Mouse (Mus musculus) fat pad, adult 2 months (tissue): ENCODE measurements at regions not wholly inside any gene's neighbourhood (a gene's known extent, or its start where the extent isn't known, plus 50 kb on each side); places are given as distances from the start of the nearest gene placed in this dataset.

Experiments
- DNase-seq: peaks from one replicate; pipeline ENCODE4 v3.0.0-alpha.2; 2011; ENCODE audit warnings: low read depth, low spot score; ENCODE audit errors: extremely low read depth

DNA sequence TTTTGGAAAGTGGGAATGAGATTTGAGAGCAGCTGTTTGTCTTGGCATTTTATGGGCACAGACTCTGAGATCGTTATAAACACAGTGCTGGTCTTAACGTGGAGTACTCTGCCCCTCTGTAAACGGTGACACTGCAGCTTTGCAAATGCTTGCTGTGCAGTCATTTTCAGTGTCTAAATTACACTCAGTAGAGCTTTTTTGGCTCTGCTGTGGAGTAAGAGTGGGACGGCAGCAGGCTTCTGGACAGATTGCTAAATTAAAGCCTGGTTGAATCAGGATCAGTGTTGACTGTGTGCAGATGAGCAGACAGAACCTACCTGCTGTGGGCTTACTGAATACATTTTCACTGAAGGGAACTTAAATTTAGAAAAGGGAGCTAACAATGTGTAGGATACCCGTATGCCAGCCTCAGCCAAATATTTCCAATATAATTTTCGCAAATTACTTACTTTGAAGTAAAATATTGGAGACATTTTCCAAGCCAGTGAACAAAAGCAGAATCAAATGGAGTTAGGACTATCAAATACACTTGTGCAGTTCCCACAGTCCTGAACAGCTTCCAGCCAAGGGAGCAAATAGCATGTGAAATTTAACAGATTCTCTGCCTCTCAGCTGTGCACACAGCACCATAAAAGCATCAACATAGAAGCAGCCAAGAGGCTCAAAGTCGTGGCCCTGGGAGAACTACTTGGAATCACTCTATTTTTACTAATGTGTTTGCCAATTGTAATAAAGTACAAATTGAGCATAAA, 148.1 kb upstream of the Stac start:
- no peak for DNase-seq

- DNase-seq: no peak
Measured at GRCm38 (mm10) chr9:111822094-111822493, 131.9 kb upstream of the Stac start.

GRCm38 (mm10) chr9:111817461-111817860, 127.3 kb upstream of the Stac start:
- no peak for DNase-seq

- peak; percentile 33 for DNase-seq
Measured at GRCm38 (mm10) chr9:111804931-111805330, 114.8 kb upstream of the Stac start.

GRCm38 (mm10) chr9:111801381-111801780, 111.2 kb upstream of the Stac start:
- no peak for DNase-seq

- DNase-seq: no peak
Measured at GRCm38 (mm10) chr9:111800869-111801268, 110.7 kb upstream of the Stac start.

GRCm38 (mm10) chr9:111778981-111779380, 88.8 kb upstream of the Stac start:
- no peak for DNase-seq

DNA sequence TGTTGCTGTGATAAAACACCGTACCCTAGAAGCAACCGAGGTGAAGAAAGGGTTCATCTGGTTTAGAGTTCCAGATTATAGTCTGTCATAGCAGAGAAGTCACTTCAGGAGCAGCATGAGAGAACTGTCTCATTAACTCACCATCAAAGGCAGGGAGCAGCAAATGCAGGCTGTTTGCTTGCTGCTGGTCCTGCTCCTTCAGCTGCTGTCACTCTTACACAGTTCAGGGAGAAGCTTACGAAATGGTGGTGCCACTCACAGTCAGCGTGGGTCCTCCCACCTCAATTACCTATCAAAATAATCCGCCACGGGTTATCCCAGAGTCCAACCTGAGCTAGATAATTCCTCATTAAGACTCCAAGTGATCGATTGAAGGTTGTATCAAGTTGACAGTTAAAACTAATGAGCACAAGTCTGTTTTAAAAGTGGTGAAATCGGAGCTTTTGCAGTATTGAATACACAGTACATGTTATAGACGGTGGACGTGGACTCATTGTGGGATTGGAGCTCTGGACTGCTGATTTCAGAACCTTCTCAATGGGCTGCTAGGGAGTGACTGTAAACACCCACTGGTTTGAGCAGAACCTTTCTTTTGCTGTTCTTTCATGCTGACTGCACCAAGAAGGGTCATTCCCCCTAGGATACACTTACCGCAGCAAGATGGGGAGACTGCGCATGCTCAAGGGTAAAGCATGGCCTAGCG, 87.4 kb upstream of the Stac start:
- no peak for DNase-seq

- DNase-seq: no peak
Measured at GRCm38 (mm10) chr9:111774229-111774628, 84.1 kb upstream of the Stac start.

DNA sequence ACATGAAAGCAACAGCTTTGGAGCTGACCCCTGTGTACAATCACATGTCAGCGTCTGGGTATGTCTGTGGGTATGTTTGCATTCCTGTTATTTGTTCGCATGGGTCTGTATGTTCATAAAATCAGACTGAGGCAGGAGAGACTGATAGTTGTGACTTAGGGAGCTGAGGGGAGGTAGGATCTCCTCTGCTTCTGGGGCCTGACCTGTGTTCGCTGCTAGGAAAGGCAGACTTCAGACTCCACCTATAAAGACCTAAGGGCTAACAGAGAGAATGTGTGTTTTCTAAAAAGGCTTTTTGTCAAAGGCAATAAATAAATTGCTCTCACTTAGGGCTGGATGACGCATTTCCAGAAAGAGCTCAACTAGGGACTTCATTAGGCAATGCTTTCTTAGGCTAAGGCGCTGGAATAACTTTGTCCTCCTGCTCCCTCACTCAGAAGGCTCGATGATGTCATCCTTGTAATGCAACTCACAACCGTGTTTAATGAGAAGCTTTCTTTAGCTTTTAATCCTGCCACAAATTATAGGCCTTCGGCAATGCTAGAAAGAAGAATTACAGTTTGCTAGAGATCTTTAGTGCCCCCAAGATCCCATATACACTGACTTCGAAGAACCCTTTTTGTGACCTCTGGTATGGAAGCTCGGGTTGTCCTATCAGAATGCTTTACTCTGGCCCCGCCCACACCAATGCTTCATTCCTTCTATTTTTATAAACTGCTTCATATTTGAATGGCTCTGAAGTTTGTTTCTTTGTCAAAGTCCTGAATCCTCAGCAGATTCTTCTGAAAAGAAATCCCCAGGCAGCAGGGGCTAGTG, 72.7 kb upstream of the Stac start:
- DNase-seq: peak; percentile 34

GRCm38 (mm10) chr9:111755235-111755634, 65.1 kb upstream of the Stac start:
- no peak for DNase-seq

GRCm38 (mm10) chr9:111746151-111746550, 56.0 kb upstream of the Stac start:
- no peak for DNase-seq

DNA sequence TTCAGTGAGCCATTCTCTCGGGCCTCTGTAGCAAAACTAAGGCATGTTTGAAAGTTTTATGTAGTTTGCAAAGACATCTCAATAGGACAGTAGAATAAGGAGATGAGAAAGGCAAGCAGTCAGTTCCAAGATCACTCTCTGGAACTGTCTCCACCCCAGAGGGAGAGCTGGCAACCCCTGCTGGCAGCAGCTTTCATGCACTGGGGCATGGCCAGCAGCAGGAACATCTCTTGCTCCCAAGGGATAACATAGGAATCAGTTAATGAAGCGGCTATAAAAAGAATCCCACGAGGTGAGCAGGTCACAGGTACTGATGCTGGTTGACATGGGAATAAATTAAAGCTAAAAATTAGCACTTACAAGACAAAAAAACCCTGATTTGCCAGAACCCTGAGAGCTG, 55.1 kb upstream of the Stac start:
- DNase-seq: no peak
